1 mouse cellular context compared by ENCODE assay signal in the genomic region with DNA sequence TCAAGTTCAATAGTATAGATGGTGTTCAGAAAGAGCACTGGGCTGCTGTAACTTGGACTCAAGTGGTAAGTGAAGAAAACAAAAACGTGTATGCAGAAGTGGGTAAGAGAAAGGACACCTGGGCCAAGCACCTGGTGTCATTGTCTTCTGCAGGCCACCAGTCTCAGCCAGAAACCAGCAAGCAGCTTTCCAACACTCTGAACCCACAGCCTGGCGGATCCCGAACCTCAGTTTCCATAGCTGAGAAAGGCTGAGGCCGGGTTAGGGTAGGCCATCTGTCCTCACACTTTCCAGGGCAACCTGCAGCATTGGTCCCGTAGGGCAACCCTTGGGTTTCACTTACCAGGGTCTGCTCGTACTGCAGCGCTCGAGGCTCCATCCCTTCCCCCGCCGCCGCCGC.
A peak's percentile ranks its signal among the peaks of the same experiment; 100 is the strongest.
TF ChIP-seq lines count a peak whose summit lies in the region.

No protein-coding gene starts in this region.

TF ChIP-seq in CH12.LX, 34 proteins besides CTCF, POLR2A, EP300 and RAD21:
- TF ChIP-seq USF2 (conservative IDR thresholded peaks at IDR 0.05; ENCODE audit: low read depth, low read length) (no peak), MAZ (IDR thresholded peaks at IDR 0.05; ENCODE audit: low read depth, low read length) (no peak), MYC (IDR thresholded peaks at IDR 0.05; ENCODE audit: low read depth, low read length) (no peak), TBP (conservative IDR thresholded peaks at IDR 0.05; ENCODE audit: low read depth, low read length) (0 out of 2 replicates have a peak, but pooled peaks have one; percentile 30), BHLHE40 (IDR thresholded peaks at IDR 0.05; ENCODE audit: low read depth, low read length) (no peak), ZKSCAN1 (IDR thresholded peaks at IDR 0.05; ENCODE audit: borderline replicate concordance, low read depth, low read length) (no peak)
